Mouse (Mus musculus) heart, postnatal 0 days (tissue): ENCODE results near the gene Mtus2.

ENCODE experiments used
- CTCF ChIP-seq: IDR thresholded peaks from 2 replicates; pipeline ENCODE4 v1.5.1; 2016; ENCODE audit warnings: antibody characterized with exemption, control low read depth, low read depth
- EP300 ChIP-seq: IDR thresholded peaks from 2 replicates; pipeline ENCODE4 v1.6.1; 2016; ENCODE audit warnings: antibody characterized with exemption, low read depth

DNA sequence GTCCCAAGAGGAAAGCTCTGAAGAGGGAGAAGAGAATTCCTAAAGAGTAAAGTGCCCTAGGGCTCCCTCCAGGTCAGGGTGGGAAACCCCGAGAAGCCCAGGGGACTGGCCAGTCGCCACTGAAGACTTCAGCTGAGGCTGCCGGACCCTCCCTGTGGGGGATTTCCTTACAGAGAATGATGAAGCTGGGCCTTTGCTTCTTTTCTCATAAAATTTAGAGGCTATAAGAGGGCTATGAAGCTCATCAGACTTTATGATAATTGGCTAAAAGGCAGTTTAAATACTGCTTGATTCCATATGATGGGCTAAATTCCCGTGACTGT lies 224.1 kb downstream of the Mtus2 start:
- TF ChIP-seq CTCF (no peak), EP300 (no peak)
